Mouse (Mus musculus): Measurements from ENCODE around the gene Etfrf1. TPM values are rescaled to one million over a fixed set of nuclear protein-coding genes. Genes with fewer than 3 reads are reported as not detected.

Gene Etfrf1
- total RNA-seq (2021) = 100 to 1,000 TPM in 1 of 2 experiments, 10 to 100 TPM in 1; 87.3 to 144 TPM
- long read RNA-seq, experiment 1, transcript Etfrf1-207 (3 exons, 1,374 nt) = major isoform, 129 of 175 reads
- long read RNA-seq, experiment 1, transcript Etfrf1-201 (3 exons, 2,436 nt) = minor isoform, 6 of 175 reads
- long read RNA-seq, experiment 1, partial matches to known transcripts = 24 of 175 reads
- long read RNA-seq, experiment 1, other reads (novel, unspliced or antisense) = 13 of 175 reads
- long read RNA-seq, experiment 2, transcript Etfrf1-207 (3 exons, 1,374 nt) = major isoform, 34 of 42 reads
- long read RNA-seq, experiment 2, partial matches to known transcripts = 0 of 42 reads
- long read RNA-seq, experiment 2, other reads (novel, unspliced or antisense) = 4 of 42 reads

- DNase-seq = peak; percentile 97 to 98
These were observed at the start of gene Etfrf1, which contains the start of gene Casc1 for GRCm38 (mm10) chr6:145210816-145211338. Etfrf1 (plus strand) TSS chr6:145211134. Casc1 (minus strand) TSS chr6:145211005.

GRCm38 (mm10) chr6:145171892-145172606 lies 38.9 kb upstream of the Etfrf1 start:
- DNase-seq = no peak

GRCm38 (mm10) chr6:145173781-145174191 lies 37.1 kb upstream of the Etfrf1 start:
- peak; percentile 92 to 94 for DNase-seq

- peak; percentile 81 to 85 for DNase-seq
These were observed 35.4 kb upstream of the Etfrf1 start for GRCm38 (mm10) chr6:145175571-145175981.

GRCm38 (mm10) chr6:145176474-145176873 lies 34.5 kb upstream of the Etfrf1 start:
- no peak for DNase-seq

GRCm38 (mm10) chr6:145179665-145180064 lies 31.3 kb upstream of the Etfrf1 start:
- peak; percentile 63 to 73 for DNase-seq

GRCm38 (mm10) chr6:145182044-145182443 lies 28.9 kb upstream of the Etfrf1 start:
- DNase-seq = peak; percentile 68 to 73

GRCm38 (mm10) chr6:145186096-145186495 lies 24.8 kb upstream of the Etfrf1 start:
- no peak for DNase-seq

GRCm38 (mm10) chr6:145187093-145188088 lies 23.5 kb upstream of the Etfrf1 start:
- no peak for DNase-seq

GRCm38 (mm10) chr6:145193038-145193437 lies 17.9 kb upstream of the Etfrf1 start:
- no peak for DNase-seq

- no peak for DNase-seq
These were observed 17.5 kb upstream of the Etfrf1 start for GRCm38 (mm10) chr6:145193446-145193845.

- no peak for DNase-seq
These were observed 12.8 kb upstream of the Etfrf1 start for GRCm38 (mm10) chr6:145197949-145198686.

- DNase-seq = no peak
These were observed 8.4 kb upstream of the Etfrf1 start for GRCm38 (mm10) chr6:145202432-145203125.

GRCm38 (mm10) chr6:145204440-145204839 lies 6.5 kb upstream of the Etfrf1 start:
- DNase-seq = no peak

GRCm38 (mm10) chr6:145205142-145205541 lies 5.8 kb upstream of the Etfrf1 start:
- no peak for DNase-seq

- DNase-seq = no peak
These were observed 766 bp upstream of the Etfrf1 start for GRCm38 (mm10) chr6:145210056-145210680.

GRCm38 (mm10) chr6:145211376-145212305 lies 707 bp downstream of the Etfrf1 start:
- peak; percentile 24 to 25 for DNase-seq

GRCm38 (mm10) chr6:145213916-145214315 lies 3.0 kb downstream of the Etfrf1 start:
- DNase-seq = no peak

GRCm38 (mm10) chr6:145215826-145216225 lies 4.9 kb downstream of the Etfrf1 start:
- no peak for DNase-seq
